Mouse (Mus musculus): ENCODE measurements around the gene Cpsf3.

DNA sequence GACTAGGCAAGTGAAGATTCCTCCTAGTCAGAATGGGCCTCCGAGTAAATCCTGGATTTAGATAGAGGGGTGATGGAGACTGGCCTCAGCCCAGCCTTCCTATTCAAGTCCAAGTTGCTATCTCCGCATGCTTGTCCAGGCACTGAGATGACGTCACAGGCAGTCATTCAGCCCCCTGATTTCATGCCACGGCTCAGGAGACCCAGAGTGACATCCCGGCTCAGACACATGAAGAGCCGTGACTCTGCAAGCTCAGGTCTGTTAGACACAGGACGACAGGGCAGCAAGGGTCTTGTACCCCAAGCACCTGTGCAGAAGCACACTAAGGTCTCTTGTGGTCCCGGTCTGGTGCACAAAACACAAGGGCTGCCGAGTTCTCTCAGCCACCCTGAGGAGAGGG is 37.7 kb downstream of the Cpsf3 start:
- TF ChIP-seq SIN3A (IDR thresholded peaks at IDR 0.05; ENCODE audit: low read length), result no peak
- TF ChIP-seq CTCF (conservative IDR thresholded peaks at IDR 0.05 in 1 of 2, IDR thresholded peaks at IDR 0.05 in 1 of 2; ENCODE audit: low read depth in 2 of 2, low read length in 2 of 2), result no peak
- no peak for TF ChIP-seq USF1 (IDR thresholded peaks at IDR 0.05; ENCODE audit: low read depth, low read length)
- no peak for TF ChIP-seq EP300 (IDR thresholded peaks at IDR 0.05; ENCODE audit: low read length)
- no peak for TF ChIP-seq CHD1 (IDR thresholded peaks at IDR 0.05; ENCODE audit: low read depth, low read length)
- TF ChIP-seq TCF12 (IDR thresholded peaks at IDR 0.05; ENCODE audit: low read depth, low read length), result no peak
- no peak for TF ChIP-seq HCFC1 (IDR thresholded peaks at IDR 0.05; ENCODE audit: low read depth, low read length)
- no peak for TF ChIP-seq E2F4 (IDR thresholded peaks at IDR 0.05; ENCODE audit: insufficient replicate concordance, low read depth, low read length)
- no peak for TF ChIP-seq RCOR1 (conservative IDR thresholded peaks at IDR 0.05; ENCODE audit: low read depth, low read length)
- no peak for TF ChIP-seq TBP (conservative IDR thresholded peaks at IDR 0.05; ENCODE audit: low read depth, low read length)
- TF ChIP-seq NELFE (IDR thresholded peaks at IDR 0.05; ENCODE audit: low read depth, low read length), result no peak
